Mouse (Mus musculus) midbrain, postnatal 0 days (tissue): ENCODE data around the gene Cacna1c. TPM values are rescaled to one million over a fixed set of nuclear protein-coding genes. Genes with fewer than 3 reads are reported as not detected.

Source experiments
- ATAC-seq: fragments of 200-750 bp; cut with Nextera tagmentation; 2 replicates; pipeline ENCODE4 v1.8.0; 2017; ENCODE audit warnings: moderate number of reproducible peaks, mild to moderate bottlenecking, moderate TSS enrichment, moderate library complexity; ENCODE audit not compliant: low FRiP score
- DNase-seq: peaks from one replicate; pipeline ENCODE4 v3.0.0-alpha.2; 2015; ENCODE audit warnings: low spot score
- H3K27ac ChIP-seq: fragments of 300-500 bp; sonication (generic); 2 replicates; pipeline ENCODE4 v1.5.1; 2014; ENCODE audit warnings: low read depth, mild to moderate bottlenecking, low read length, mixed read lengths
- H3K27me3 ChIP-seq: fragments of 300-500 bp; sonication (generic); 2 replicates; pipeline ENCODE4 v1.6.1; 2014; ENCODE audit warnings: low read length, control low read depth, mixed read lengths; ENCODE audit not compliant: insufficient read depth
- H3K36me3 ChIP-seq: fragments of 300-500 bp; sonication (generic); 2 replicates; pipeline ENCODE4 v1.6.1; 2014; ENCODE audit warnings: low read length, control low read depth, mixed read lengths; ENCODE audit not compliant: insufficient read depth
- H3K4me1 ChIP-seq: fragments of 300-500 bp; sonication (generic); 2 replicates; pipeline ENCODE4 v1.6.1; 2014; ENCODE audit warnings: mild to moderate bottlenecking, control low read depth, antibody characterized with exemption, low read length, mixed read lengths; ENCODE audit not compliant: insufficient read depth
- H3K4me2 ChIP-seq: fragments of 300-500 bp; sonication (generic); 2 replicates; pipeline ENCODE4 v1.6.1; 2014; ENCODE audit warnings: low read depth, mild to moderate bottlenecking, low read length, mixed read lengths; ENCODE audit not compliant: poor library complexity, severe bottlenecking
- H3K4me3 ChIP-seq: fragments of 300-500 bp; sonication (generic); 2 replicates; pipeline ENCODE4 v1.5.1; 2014; ENCODE audit warnings: low read depth, mild to moderate bottlenecking, low read length, moderate library complexity
- H3K9ac ChIP-seq: fragments of 300-500 bp; sonication (generic); replicated peaks from 2 replicates; pipeline ENCODE4 v1.6.1; 2014; ENCODE audit warnings: mild to moderate bottlenecking, low read length, moderate library complexity, mixed read lengths; ENCODE audit not compliant: poor library complexity, severe bottlenecking
- H3K9me3 ChIP-seq: fragments of 300-500 bp; sonication (generic); 2 replicates; pipeline ENCODE4 v1.6.1; 2016; ENCODE audit warnings: low read length, control low read depth
- CTCF ChIP-seq: IDR thresholded peaks from 2 replicates; pipeline ENCODE4 v1.5.1; 2016; ENCODE audit warnings: antibody characterized with exemption, mild to moderate bottlenecking
- WGBS: fragments of 180-500 bp; shearing (Covaris S2); extraction: QIAGEN DNeasy Blood & Tissue Kit; methylation state at CpG from one replicate; pipeline ENCODE4 v1.1.7; 2014; 5-methylcytosine and 5-hydroxymethylcytosine counted together
- polyA plus RNA-seq: library from polyadenylated mRNA; unstranded; fragments of >200 nt; fragmentation: Nextera tagmentation; extraction: Ambion mirVana; gene quantifications from 2 replicates; pipeline ENCODE4 v1.2.1, GENCODE M21; 2015
- total RNA-seq: library from RNA; depleted of rRNA; stranded (reverse); fragments of >200 nt; gene quantifications from 2 replicates; pipeline ENCODE4 v1.2.3, GENCODE M21; 2014

The Cacna1c gene
- total and polyA plus RNA-seq, 2 experiments from 2014 or later: 4.9 to 33.9 TPM

DNA sequence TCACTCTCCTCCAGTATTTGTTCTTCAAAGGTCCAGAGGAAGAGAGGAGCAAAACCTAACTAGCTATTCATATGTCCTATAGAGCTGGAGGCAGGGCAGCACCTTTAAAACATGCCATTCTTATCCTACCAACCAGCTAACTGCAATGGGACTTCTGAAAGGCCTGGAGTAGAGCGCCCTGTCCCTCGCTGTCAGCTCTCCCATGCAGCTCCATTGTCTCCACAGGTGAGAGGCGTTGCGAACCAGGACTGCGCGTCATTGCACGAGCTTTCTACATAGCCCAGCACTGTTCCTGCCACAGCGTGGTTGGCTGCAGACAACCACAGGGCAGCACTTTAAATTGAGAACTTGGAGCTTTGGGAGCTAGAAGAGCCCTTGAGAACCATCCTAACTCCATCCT lies 67.7 kb downstream of the Cacna1c start:
- WGBS: 83% methylated on average over 8 of the region's 8 CpGs
- no peak overlapping the region for H3K9ac ChIP-seq
- no peak overlapping the region for H3K4me2 ChIP-seq
- no peaks in the 10 kb centered on the region for H3K4me1 ChIP-seq
- no peak for TF ChIP-seq CTCF
- no peak overlapping the region for H3K4me3 ChIP-seq
- DNase-seq (no peak), ATAC-seq (no peak)
- no peaks in the 10 kb centered on the region for H3K27me3 ChIP-seq
- H3K27ac ChIP-seq: no peak overlapping the region
- no peaks in the 10 kb centered on the region for H3K36me3 ChIP-seq
- H3K9me3 ChIP-seq: no peaks in the 10 kb centered on the region

DNA sequence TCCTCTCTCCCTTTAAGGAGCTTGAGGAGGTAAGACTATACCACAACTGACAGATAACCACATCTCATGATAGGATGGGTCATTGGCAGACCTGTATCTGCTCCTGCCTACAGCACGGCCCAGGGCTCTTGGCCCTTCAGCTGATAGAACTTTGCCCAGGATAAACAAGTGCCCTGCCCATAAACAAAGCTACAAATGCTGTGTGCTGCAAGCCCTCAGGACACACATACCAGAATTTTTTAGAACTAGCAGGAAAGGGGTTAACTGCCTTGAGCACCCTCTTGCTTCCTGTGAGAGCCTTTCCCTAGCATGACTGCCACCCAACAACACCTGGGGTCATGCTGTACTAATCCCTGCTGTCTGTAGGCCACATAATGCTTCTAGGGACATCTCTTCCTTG lies 68.1 kb downstream of the Cacna1c start:
- Histone ChIP-seq H3K4me2 (no peak overlapping the region), H3K4me1 (no peaks in the 10 kb centered on the region), H3K9me3 (no peaks in the 10 kb centered on the region), H3K27me3 (no peaks in the 10 kb centered on the region), H3K4me3 (no peak overlapping the region), H3K27ac (no peak overlapping the region), H3K9ac (no peak overlapping the region), H3K36me3 (no peaks in the 10 kb centered on the region)
- DNase-seq: no peak
- TF ChIP-seq CTCF: no peak
- 100% methylated on average over 1 of the region's 1 CpGs for WGBS
- no peak for ATAC-seq

DNA sequence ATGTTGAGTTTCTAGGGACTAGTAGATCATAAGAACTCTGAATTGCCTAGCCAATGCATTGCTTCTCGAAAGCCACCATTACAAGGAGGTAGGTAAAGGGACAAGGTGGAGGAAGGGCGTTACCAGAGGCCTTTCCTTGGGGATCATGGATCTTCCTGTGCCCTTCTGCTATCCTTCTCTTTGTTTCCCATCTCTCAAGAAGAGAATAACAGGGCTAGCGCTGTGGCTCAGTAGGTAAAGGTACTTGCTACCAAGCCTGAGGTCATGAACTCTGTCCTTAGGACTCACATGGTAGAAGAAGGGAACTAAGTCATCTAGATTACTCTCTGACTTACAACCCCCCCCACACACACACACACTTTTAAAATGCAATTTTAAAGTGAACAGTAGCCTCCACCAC lies 69.2 kb downstream of the Cacna1c start:
- no peaks in the 10 kb centered on the region for H3K9me3 ChIP-seq
- 88% methylated on average over 3 of the region's 3 CpGs for WGBS
- TF ChIP-seq CTCF: no peak
- ATAC-seq: no peak
- no peak overlapping the region for H3K27ac ChIP-seq
- no peak overlapping the region for H3K4me2 ChIP-seq
- H3K4me3 ChIP-seq: no peak overlapping the region
- H3K9ac ChIP-seq: no peak overlapping the region
- DNase-seq: no peak
- H3K27me3 ChIP-seq: no peaks in the 10 kb centered on the region
- no peaks in the 10 kb centered on the region for H3K36me3 ChIP-seq
- no peaks in the 10 kb centered on the region for H3K4me1 ChIP-seq

DNA sequence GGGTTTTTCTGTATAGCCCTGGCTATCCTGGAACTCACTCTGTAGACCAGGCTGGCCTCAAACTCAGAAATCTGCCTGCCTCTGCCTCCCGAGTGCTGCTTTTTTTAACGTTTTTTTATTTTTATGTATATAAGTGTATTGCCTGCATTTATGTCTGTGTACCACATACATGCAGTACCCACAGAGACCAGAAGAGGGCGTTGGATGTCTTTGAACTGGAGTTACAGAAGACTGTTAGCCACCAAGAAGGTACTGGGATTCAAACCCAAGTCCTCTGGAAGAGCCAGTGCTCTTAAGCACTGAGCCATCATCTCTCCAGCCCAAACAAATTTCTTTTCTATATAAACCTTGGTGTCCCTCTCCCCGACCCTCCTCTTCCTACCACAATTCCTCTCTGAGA lies 77.8 kb downstream of the Cacna1c start:
- peak; percentile 11; the same call in 1 of the 2 replicates for TF ChIP-seq CTCF
- Histone ChIP-seq H3K27me3 (no peaks in the 10 kb centered on the region), H3K36me3 (no peaks in the 10 kb centered on the region), H3K9me3 (no peaks in the 10 kb centered on the region), H3K4me3 (no peak overlapping the region), H3K9ac (no peak overlapping the region), H3K27ac (no peak overlapping the region), H3K4me1 (no peaks in the 10 kb centered on the region), H3K4me2 (no peak overlapping the region)
- DNase-seq (no peak), ATAC-seq (no peak)
- WGBS: 68% methylated on average over 4 of the region's 4 CpGs

DNA sequence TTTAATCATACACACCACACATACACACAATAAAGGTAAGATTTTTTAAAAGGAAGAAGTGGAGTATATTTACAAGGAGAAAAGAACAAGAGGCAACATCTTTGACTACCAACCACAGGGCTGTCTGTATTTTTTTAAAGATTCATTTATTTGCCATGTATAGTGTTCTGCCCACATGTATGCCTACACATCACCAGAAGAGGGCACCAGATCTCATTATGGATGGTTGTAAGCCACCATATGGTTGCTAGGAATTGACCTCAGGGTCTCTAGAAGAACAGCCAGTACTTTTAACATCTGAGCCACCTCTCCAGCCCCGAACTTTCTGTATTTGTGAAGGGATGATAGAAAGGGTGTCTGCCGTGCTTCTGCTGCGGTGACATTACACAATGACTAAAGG lies 79.9 kb downstream of the Cacna1c start:
- Histone ChIP-seq H3K4me1 (no peaks in the 10 kb centered on the region), H3K36me3 (no peaks in the 10 kb centered on the region), H3K4me3 (no peak overlapping the region), H3K9me3 (no peaks in the 10 kb centered on the region), H3K9ac (no peak overlapping the region), H3K27ac (no peak overlapping the region), H3K27me3 (no peaks in the 10 kb centered on the region), H3K4me2 (no peak overlapping the region)
- WGBS: 93% methylated on average over 3 of the region's 3 CpGs
- ATAC-seq (no peak), DNase-seq (no peak)
- peak; percentile 38 for TF ChIP-seq CTCF

DNA sequence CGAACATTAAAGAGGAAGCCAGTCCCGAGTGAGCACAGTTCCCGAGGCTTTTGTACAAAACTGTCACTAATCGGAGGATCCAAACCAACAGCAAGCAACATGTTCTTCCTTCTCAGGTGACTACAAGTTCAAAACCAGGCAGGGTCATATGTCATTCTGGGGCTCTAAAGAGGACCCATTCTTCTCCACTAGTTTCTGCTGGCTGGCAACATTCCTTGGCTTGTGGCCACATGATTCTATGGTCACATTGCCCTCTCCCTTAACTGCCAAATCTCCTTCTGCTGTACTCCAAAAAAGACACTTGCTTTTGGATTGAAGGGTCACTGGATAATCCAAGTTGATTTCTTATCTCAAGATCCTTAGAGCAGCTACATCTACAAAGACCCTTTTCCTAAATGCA lies 82.9 kb downstream of the Cacna1c start:
- Histone ChIP-seq H3K9ac (no peak overlapping the region), H3K36me3 (no peaks in the 10 kb centered on the region), H3K4me3 (no peak overlapping the region), H3K27ac (no peak overlapping the region), H3K9me3 (no peaks in the 10 kb centered on the region), H3K4me1 (0 out of 2 replicates have a peak, but pooled peaks cover 5% of the 10 kb centered on the region), H3K27me3 (no peaks in the 10 kb centered on the region), H3K4me2 (no peak overlapping the region)
- no peak for TF ChIP-seq CTCF
- WGBS: 90% methylated on average over 4 of the region's 4 CpGs
- ATAC-seq: no peak
- DNase-seq: no peak

DNA sequence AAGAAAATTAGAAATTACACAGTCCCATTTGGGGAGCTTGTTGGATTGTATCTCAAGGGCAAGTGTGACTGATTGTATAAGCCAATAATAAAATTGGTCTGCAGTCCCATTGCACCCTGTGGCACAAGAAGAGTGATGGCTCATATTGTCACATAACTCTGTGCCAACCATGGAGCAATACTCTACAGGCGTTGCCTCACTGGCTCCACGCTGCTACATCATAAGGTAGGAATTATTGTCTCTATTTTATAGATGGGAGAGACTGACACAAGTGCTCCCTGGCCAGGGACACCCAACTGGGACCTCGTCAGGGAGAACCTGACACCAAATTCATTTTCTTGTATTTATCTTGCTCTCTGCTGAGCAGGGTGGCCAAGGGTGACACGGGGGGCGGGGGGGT lies 85.8 kb downstream of the Cacna1c start:
- no peak for ATAC-seq
- H3K27ac ChIP-seq: no peak overlapping the region
- WGBS: 79% methylated on average over 5 of the region's 5 CpGs
- H3K9me3 ChIP-seq: no peaks in the 10 kb centered on the region
- H3K4me1 ChIP-seq: peaks cover 12% of the 10 kb centered on the region; the same call in 1 of the 2 replicates
- TF ChIP-seq CTCF: no peak
- H3K4me2 ChIP-seq: no peak overlapping the region
- H3K27me3 ChIP-seq: no peaks in the 10 kb centered on the region
- no peaks in the 10 kb centered on the region for H3K36me3 ChIP-seq
- no peak overlapping the region for H3K9ac ChIP-seq
- no peak for DNase-seq
- H3K4me3 ChIP-seq: no peak overlapping the region
